Mouse (Mus musculus): ENCODE results near the gene Abhd4. TPM values are rescaled to one million over a fixed set of nuclear protein-coding genes. Genes with fewer than 3 reads are reported as not detected.
"Not testable (repeated sequence)": the region's sequence is repeated elsewhere in the genome, so short reads cannot be mapped to it uniquely, and the experiment has no call there.

Gene Abhd4
- total and polyA plus RNA-seq, 2 experiments from 2014 or later: 69.7 to 75.1 TPM

- peaks cover 13% of the 10 kb centered on the region for H3K4me1 ChIP-seq (ENCODE audit: insufficient read depth)
- H3K27me3 ChIP-seq (ENCODE audit: insufficient read depth, low read length): no peaks in the 10 kb centered on the region
- peak; percentile 80 for ATAC-seq
- under 1% methylated on average over 10 of the region's 10 CpGs for WGBS
- peak overlapping the region; percentile 64; the same call in 1 of the 2 replicates for H3K27ac ChIP-seq (ENCODE audit: low read depth, low read length)
- H3K9ac ChIP-seq: peak overlapping the region; percentile 55; the same call in 1 of the 2 replicates
- peak; percentile 89 for TF ChIP-seq CTCF (IDR thresholded peaks at IDR 0.05; ENCODE audit: low read depth)
- H3K4me2 ChIP-seq (ENCODE audit: low read depth): peak overlapping the region; percentile 59
- no peaks in the 10 kb centered on the region for H3K9me3 ChIP-seq (ENCODE audit: low read length)
- no peaks in the 10 kb centered on the region for H3K36me3 ChIP-seq (ENCODE audit: insufficient read depth)
- DNase-seq: peak; percentile 88
- H3K4me3 ChIP-seq (ENCODE audit: low read depth, low read length): peak overlapping the region; percentile 20
These were observed 26.0 kb upstream of the Abhd4 start for GRCm38 (mm10) chr14:54227911-54228451.

DNA sequence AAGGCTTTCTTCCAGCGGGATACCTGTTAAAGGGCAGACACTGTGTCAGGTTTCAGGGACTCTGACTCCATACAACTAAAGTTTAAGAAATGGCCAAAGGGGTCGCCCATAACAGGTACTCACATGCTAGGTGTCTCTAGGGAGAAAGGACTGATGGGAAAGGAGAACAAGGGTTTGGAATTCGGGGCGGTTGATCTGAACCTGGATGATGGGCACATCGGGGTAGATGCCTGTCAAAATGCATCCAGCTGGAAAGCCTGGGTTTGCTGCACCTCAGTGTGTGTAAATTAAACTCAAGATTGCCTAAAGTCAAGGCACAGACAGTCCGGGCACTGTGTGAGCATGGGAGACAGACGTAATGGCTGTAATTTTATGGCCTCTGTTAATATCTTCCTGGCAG, 25.5 kb upstream of the Abhd4 start:
- Histone ChIP-seq H3K4me1 (ENCODE audit: insufficient read depth) (peaks cover 13% of the 10 kb centered on the region), H3K4me2 (ENCODE audit: low read depth) (peak overlapping the region; percentile 59), H3K9me3 (ENCODE audit: low read length) (no peaks in the 10 kb centered on the region), H3K27me3 (ENCODE audit: insufficient read depth, low read length) (no peaks in the 10 kb centered on the region), H3K4me3 (ENCODE audit: low read depth, low read length) (peak overlapping the region; percentile 27), H3K27ac (ENCODE audit: low read depth, low read length) (peak overlapping the region; percentile 64; the same call in 1 of the 2 replicates), H3K9ac (peak overlapping the region; percentile 55), H3K36me3 (ENCODE audit: insufficient read depth) (no peaks in the 10 kb centered on the region)
- DNase-seq: no peak
- no peak for TF ChIP-seq CTCF (IDR thresholded peaks at IDR 0.05; ENCODE audit: low read depth)
- WGBS: 12% methylated on average over 7 of the region's 7 CpGs
- ATAC-seq: no peak

DNA sequence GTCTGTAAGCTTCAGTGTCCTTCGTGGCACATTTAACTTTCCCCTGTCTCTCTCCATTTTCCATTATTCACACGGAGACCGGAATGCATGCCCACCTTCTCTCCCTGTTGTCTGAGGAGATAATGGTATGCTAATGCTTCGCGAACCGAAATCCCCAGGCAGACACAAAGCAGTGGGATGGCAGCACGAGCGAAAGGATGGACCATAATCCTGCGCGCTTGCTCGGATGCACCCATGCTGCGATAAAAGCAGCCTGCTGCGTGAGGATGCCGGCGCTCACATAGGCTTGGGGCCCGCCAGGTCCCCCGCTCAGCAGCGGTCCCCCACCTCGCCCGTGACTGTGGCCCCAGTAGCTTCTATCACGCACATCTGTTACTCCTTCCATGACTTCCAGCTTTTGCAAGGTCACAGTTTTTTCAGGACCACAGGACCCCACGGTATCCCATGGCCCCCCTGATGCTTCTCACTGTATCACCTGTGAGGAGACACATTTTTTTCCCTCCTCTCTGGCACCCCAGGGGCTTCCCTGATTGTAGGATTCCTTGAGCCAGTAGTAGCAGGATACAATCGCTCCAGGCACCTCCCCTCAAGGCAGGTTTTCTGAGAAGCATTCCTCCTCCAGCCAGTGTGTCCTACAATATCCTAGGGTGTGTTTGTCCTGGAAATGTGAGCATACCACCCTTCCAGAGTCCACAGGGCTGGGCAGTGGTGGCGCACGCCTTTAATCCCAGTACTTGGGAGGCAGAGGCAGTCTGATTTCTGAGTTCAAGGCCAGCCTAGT, 24.9 kb upstream of the Abhd4 start:
- Histone ChIP-seq H3K4me3 (ENCODE audit: low read depth, low read length) (peak overlapping the region; percentile 27), H3K4me1 (ENCODE audit: insufficient read depth) (peaks cover 13% of the 10 kb centered on the region), H3K36me3 (ENCODE audit: insufficient read depth) (no peaks in the 10 kb centered on the region), H3K27ac (ENCODE audit: low read depth, low read length) (peak overlapping the region; percentile 64; the same call in 1 of the 2 replicates), H3K9ac (peak overlapping the region; percentile 55), H3K4me2 (ENCODE audit: low read depth) (peak overlapping the region; percentile 59), H3K9me3 (ENCODE audit: low read length) (no peaks in the 10 kb centered on the region), H3K27me3 (ENCODE audit: insufficient read depth, low read length) (no peaks in the 10 kb centered on the region)
- DNase-seq (peak; percentile 65), ATAC-seq (peak; percentile 64)
- TF ChIP-seq CTCF (IDR thresholded peaks at IDR 0.05; ENCODE audit: low read depth): no peak
- 10% methylated on average over 25 of the region's 25 CpGs for WGBS

DNA sequence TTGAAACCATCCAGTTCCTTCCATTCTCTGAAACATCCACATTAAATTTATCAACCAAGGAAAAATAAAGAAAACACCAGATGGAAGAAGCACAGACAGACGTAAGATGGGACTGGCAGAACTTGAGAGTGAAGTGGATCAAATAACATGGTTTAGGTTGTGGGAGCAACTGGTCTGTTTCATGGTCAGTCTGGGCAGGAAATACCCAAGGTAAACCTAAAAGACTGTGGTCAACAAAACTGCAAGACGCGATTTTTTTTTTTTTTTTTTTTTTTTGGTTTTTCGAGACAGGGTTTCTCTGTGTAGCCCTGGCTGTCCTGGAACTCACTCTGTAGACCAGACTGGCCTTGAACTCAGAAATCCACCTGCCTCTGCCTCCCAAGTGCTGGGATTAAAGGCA, 24.1 kb upstream of the Abhd4 start:
- H3K27me3 ChIP-seq (ENCODE audit: insufficient read depth, low read length); H3K4me2 ChIP-seq (ENCODE audit: low read depth); H3K9ac ChIP-seq; H3K36me3 ChIP-seq (ENCODE audit: insufficient read depth); H3K27ac ChIP-seq (ENCODE audit: low read depth, low read length); ATAC-seq; DNase-seq; H3K4me3 ChIP-seq (ENCODE audit: low read depth, low read length); H3K9me3 ChIP-seq (ENCODE audit: low read length): not testable (repeated sequence)
- H3K4me1 ChIP-seq (ENCODE audit: insufficient read depth): peaks cover 13% of the 10 kb centered on the region
- 69% methylated on average over 3 of the region's 4 CpGs for WGBS

DNA sequence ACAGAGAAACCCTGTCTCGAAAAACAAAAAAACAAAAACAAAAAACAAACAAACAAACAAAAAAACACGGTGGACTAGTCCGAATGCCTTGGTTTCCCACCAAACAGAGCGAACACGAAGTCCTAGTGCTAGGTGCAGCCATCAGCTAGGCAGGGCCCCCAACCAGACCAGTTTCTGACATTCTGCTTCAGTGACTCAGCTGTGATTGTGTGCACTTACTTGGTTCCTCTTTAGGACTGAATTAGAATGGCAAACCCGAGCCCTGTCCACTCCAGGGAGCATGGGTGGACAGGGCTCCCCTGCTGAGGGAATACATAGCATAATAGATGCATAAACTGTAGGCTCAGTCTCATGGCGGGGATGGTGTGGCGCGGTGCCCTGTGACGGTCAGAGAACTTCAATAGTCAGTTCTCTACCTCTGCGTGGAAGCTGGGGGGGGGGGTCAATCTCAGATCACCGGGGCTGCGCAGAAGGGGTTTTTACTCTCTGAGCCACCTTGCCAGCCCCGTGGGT, 23.3 kb upstream of the Abhd4 start:
- H3K4me1 ChIP-seq (ENCODE audit: insufficient read depth): peaks cover 13% of the 10 kb centered on the region
- no peak overlapping the region for H3K4me3 ChIP-seq (ENCODE audit: low read depth, low read length)
- H3K9me3 ChIP-seq (ENCODE audit: low read length): no peaks in the 10 kb centered on the region
- no peak overlapping the region for H3K27ac ChIP-seq (ENCODE audit: low read depth, low read length)
- DNase-seq: no peak
- H3K27me3 ChIP-seq (ENCODE audit: insufficient read depth, low read length): no peaks in the 10 kb centered on the region
- no peak overlapping the region for H3K4me2 ChIP-seq (ENCODE audit: low read depth)
- WGBS: 85% methylated on average over 14 of the region's 14 CpGs
- ATAC-seq: no peak
- no peak for TF ChIP-seq CTCF (IDR thresholded peaks at IDR 0.05; ENCODE audit: low read depth)
- peaks cover 14% of the 10 kb centered on the region for H3K36me3 ChIP-seq (ENCODE audit: insufficient read depth)
- H3K9ac ChIP-seq: no peak overlapping the region

- no peak for TF ChIP-seq CTCF (IDR thresholded peaks at IDR 0.05; ENCODE audit: low read depth)
- no peak overlapping the region for H3K27ac ChIP-seq (ENCODE audit: low read depth, low read length)
- H3K4me3 ChIP-seq (ENCODE audit: low read depth, low read length): no peak overlapping the region
- no peak overlapping the region for H3K4me2 ChIP-seq (ENCODE audit: low read depth)
- H3K27me3 ChIP-seq (ENCODE audit: insufficient read depth, low read length): no peaks in the 10 kb centered on the region
- ATAC-seq (no peak), DNase-seq (no peak)
- H3K4me1 ChIP-seq (ENCODE audit: insufficient read depth): peaks cover 13% of the 10 kb centered on the region
- H3K9ac ChIP-seq: no peak overlapping the region
- peaks cover 14% of the 10 kb centered on the region for H3K36me3 ChIP-seq (ENCODE audit: insufficient read depth)
- 92% methylated on average over 21 of the region's 21 CpGs for WGBS
- H3K9me3 ChIP-seq (ENCODE audit: low read length): no peaks in the 10 kb centered on the region
These were observed 22.6 kb upstream of the Abhd4 start for GRCm38 (mm10) chr14:54231176-54231956.

Measured in forebrain, postnatal 0 days (tissue).